Comparison of ENCODE assay signal across 8 mouse cellular contexts in the genomic region with DNA sequence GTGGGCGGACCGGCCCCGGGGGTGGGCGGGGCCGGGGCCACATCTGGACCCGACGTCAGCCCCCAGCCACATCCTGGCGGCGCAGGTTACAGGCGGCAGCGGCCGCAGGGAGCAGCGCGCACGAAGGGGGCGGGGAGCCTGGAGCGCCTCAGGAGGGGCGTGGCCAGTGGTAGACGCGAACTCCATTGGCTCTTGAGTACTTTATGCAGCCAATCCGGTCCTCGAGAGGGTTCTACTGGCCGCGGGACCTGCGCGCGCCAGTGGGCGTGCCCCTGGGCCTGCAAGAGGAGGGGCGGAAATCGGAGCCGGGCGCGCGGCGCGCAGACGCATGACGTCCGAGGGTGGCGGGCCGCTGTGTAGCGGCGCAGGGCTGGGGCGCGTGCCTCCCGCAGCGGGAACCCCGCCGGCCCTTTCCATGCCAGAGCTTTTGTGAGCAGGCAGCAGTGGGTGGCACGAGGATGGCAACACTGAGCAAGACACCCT. TPM values are rescaled to one million over a fixed set of nuclear protein-coding genes. Genes with fewer than 3 reads are reported as not detected.
A peak's percentile ranks its signal among the peaks of the same experiment; 100 is the strongest.
DNase-seq lines count a peak whose midpoint lies in the region; ATAC-seq and TF ChIP-seq lines count a peak whose summit lies in the region.

A gene (minus strand): TSS at position 2 of the 483 bp plus-strand sequence.

- H3K4me3 ChIP-seq in gastrocnemius, adult 2 months = peak within 1 kb of the TSS; percentile 95
- H3K4me3 ChIP-seq in hindbrain, postnatal 0 days (ENCODE audit: low read length) = peak within 1 kb of the TSS; percentile 73
- H3K4me3 ChIP-seq in left cerebral cortex, adult 2 months = peak within 1 kb of the TSS; percentile 99

- H3K27me3 ChIP-seq in hindbrain, postnatal 0 days (ENCODE audit: insufficient read depth, low read length) = no peaks in the 10 kb centered on the region

- under 1% methylated on average over 40 of the region's 50 CpGs for WGBS in hindbrain, postnatal 0 days

- H3K4me1 ChIP-seq in hindbrain, postnatal 0 days (ENCODE audit: insufficient read depth, low read length) = peaks cover 22% of the 10 kb centered on the region

- no peaks in the 10 kb centered on the region for H3K36me3 ChIP-seq in hindbrain, postnatal 0 days (ENCODE audit: insufficient read depth, low read length)

- H3K4me2 ChIP-seq in hindbrain, postnatal 0 days (ENCODE audit: low read depth, low read length) = peak within 1 kb of the TSS; percentile 90

- intact Hi-C loops in gastrocnemius, adult 2 months (cut with DNase I) = loop anchor here (1.0 to 10.0 kb wide), 4 partner anchors 81 to 348 kb away; a partner anchor contains a TSS
- intact Hi-C loops in left cerebral cortex, adult 2 months (cut with DNase I) = loop anchor here (2.0 to 10.0 kb wide), 5 partner anchors 94 to 594 kb away; a partner anchor contains a TSS

- H3K9me3 ChIP-seq in hindbrain, postnatal 0 days (ENCODE audit: low read length) = no peaks in the 10 kb centered on the region

- peak; percentile 100 for DNase-seq in ZHBTc4 (ENCODE audit: low read depth, low spot score)
- peak; percentile 99 for DNase-seq in gastrocnemius, adult 2 months
- DNase-seq in hindbrain, postnatal 0 days (ENCODE audit: low spot score) = peak; percentile 99
- DNase-seq in left cerebral cortex, adult 2 months (ENCODE audit: extremely low spot score in 1 of 2, low spot score in 2 of 2) = peak; percentile 97 to 99
- peak; percentile 96 to 97 for DNase-seq in right cerebral cortex, adult 2 months (ENCODE audit: low spot score in 2 of 2)
- DNase-seq in urinary bladder, postnatal 14 days (ENCODE audit: low spot score) = peak; percentile 97

- H3K27ac ChIP-seq in gastrocnemius, adult 2 months = peak within 1 kb of the TSS; percentile 100
- H3K27ac ChIP-seq in hindbrain, postnatal 0 days = peak within 1 kb of the TSS; percentile 96
- H3K27ac ChIP-seq in left cerebral cortex, adult 2 months = peak within 1 kb of the TSS; percentile 100

- peak; percentile 58 for ATAC-seq in common myeloid progenitor, adult 5-6 weeks (replicated peaks; ENCODE audit: low read depth, poor library complexity, severe bottlenecking)
- ATAC-seq in hindbrain, postnatal 0 days = peak; percentile 96
- ATAC-seq in megakaryocyte, adult 5-6 weeks (ENCODE audit: poor library complexity, severe bottlenecking) = peak; percentile 46

- no peak for TF ChIP-seq CTCF in gastrocnemius, adult 2 months (IDR thresholded peaks at IDR 0.05)
- TF ChIP-seq CTCF in hindbrain, postnatal 0 days (IDR thresholded peaks at IDR 0.05; ENCODE audit: low read depth) = no peak
- TF ChIP-seq CTCF in left cerebral cortex, adult 2 months (IDR thresholded peaks at IDR 0.05) = no peak

- peak within 1 kb of the TSS; percentile 87 for H3K9ac ChIP-seq in hindbrain, postnatal 0 days (replicated peaks; ENCODE audit: low read length)

RNA-seq across cellular contexts. Expression of the gene that starts here (rescaled TPM):
- total RNA-seq in common myeloid progenitor, adult 5-6 weeks (2017) = 16.4 and 20.1 TPM in 2 replicates
- 10 to 100 TPM; 56.6 to 59.6 TPM for total RNA-seq in gastrocnemius, adult 2 months (2021)
- total RNA-seq in hindbrain, postnatal 0 days (2014; rRNA removed) = 30.7 and 34.0 TPM in 2 replicates
- polyA plus RNA-seq in hindbrain, postnatal 0 days (2015; fragmentation: Nextera tagmentation; extraction: Ambion mirVana) = 26.9 and 28.0 TPM in 2 replicates
- total RNA-seq in left cerebral cortex, adult 2 months (2021) = 100 to 1,000 TPM; 179 to 199 TPM
- 108 and 122 TPM in 2 replicates for total RNA-seq in megakaryocyte, adult 5-6 weeks (2015)
- total RNA-seq in megakaryocyte, adult 5-6 weeks (2017) = 61.7 and 64.4 TPM in 2 replicates

Comparison
In these comparisons a context has a peak if more than half of its experiments do, and no peak if none do; other contexts are left out.
1. Peak in every context shown above with its lines: DNase-seq, ATAC-seq, H3K4me3 ChIP-seq and H3K27ac ChIP-seq.
2. ATAC-seq: peak in every context shown above with its lines; median percentile 96 in hindbrain, postnatal 0 days; 58 in common myeloid progenitor, adult 5-6 weeks; 46 in megakaryocyte, adult 5-6 weeks.